Mouse (Mus musculus): ENCODE measurements around the gene Inka1. TPM values are rescaled to one million over a fixed set of nuclear protein-coding genes. Genes with fewer than 3 reads are reported as not detected.
"Not testable (repeated sequence)": the region's sequence is repeated elsewhere in the genome, so short reads cannot be mapped to it uniquely, and the experiment has no call there.

Inka1 gene
- polyA plus RNA-seq (2017; shearing (Covaris generic)): under 1 TPM; 0.33 to 0.51 TPM

DNA sequence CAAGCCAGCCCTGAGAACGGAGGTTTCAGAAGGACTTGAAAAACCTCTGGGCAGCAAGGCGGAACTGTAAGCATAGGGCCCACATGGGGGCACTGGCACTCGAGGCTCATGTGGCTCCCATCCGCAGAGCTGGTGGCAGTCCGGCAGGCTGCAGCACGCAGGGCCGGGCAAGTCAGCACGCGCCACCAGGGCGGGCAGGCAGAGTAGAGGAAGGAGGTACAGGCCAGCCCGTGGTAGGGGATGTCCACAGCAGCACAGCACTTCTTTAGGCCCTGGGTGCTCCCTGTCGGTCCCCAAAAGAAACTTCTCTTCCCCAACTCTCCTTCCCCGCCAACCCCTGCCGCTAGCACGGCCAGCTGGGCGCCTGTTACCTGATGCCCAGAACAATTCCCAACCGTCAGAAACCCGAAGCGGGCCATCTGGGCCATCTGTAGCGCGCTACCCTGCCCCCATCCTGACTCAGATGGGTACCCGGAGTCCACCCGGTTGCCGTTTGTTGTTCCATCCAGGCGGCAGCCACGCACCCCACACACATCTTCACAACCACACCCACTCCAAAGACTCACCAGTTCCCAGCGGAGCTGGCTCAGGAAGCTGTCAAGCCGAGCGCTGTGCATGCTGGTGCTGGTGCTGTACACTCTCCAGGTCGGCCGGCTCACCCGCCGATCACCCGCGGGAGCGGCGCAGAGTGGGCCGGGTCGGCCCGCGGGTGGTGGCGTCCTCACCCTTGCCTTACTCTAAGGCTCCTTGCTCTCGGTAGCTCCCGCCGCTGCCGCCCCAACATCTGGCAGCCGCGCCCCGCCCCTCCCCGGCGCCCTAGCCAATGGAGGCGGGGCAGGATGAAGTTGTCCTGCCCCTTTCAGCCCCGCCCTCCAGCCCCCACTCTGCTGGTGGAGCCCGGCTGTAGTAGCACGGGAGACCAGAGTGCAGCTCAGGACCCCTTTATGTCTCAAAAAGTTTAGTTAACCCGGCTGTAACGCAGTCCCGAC lies at the start of gene Inka1:
Gene Inka1, minus strand, starts transcription at position 749 of the 989 bp plus-strand sequence.
- peak; percentile 77 for ATAC-seq

GRCm38 (mm10) chr9:108032126-108032525 lies 46.4 kb upstream of the Inka1 start:
- ATAC-seq: no peak

- ATAC-seq: no peak
Measured at GRCm38 (mm10) chr9:108027867-108028266, 42.2 kb upstream of the Inka1 start.

- no peak for ATAC-seq
Measured at GRCm38 (mm10) chr9:108026584-108026983, 40.9 kb upstream of the Inka1 start.

DNA sequence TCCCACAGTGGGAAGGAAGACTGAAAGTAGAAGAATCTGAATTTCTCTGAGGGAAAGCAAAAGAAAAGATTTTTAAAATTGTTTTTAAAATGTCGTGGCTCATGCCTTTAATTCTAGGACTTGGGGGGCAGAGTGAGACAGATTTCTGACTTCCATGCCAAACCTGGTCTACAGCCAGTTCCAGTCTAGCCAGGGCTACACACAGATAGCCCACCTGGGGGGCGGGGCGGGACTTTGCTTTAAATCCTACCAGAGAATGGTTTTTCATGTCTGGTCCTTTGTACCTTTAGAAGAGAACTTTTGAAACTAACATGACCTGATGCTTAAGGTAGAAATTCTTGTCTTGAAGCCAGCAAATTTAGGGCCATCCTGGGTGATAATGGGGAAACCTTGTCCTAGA lies 37.5 kb upstream of the Inka1 start:
- no peak for ATAC-seq

DNA sequence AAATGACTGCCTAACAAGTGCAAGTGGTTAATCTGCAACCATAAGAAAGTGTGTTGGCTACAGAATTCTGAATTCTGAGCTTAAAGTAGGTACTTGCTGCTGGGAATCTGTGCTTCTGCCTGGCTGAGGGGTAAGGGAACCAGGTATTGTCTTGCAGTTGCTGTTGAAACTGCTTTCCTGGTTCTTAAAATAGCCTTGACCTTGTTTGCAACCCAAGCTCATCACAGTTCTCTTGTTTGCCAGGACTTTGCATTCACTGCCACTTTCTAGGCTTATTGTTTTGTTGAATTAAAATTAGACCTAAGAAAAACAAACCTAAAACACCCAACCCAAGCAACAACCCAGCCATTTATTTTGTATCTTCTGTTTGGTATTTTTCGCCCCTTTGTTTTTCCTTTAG lies 35.1 kb upstream of the Inka1 start:
- ATAC-seq: no peak

GRCm38 (mm10) chr9:108017127-108017526 lies 31.4 kb upstream of the Inka1 start:
- ATAC-seq: no peak

DNA sequence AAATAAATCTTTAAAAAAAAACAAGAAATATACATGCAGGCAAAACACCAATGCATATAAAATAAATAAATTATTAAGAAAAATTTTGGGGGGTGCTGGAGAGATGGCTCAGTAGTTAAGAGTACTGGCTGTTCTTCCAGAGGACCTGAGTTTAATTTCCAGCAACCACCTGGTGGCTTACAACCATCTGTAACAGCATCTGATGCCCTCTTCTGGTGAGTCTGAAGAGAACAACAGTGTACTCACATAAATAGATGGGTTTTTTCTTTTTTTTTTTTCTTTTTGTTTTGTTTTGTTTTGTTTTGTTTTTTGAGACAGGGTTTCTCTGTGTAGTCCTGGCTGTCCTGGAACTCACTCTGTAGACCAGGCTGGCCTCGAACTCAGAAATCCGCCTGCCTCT lies 27.9 kb upstream of the Inka1 start:
- ATAC-seq: not testable (repeated sequence)

- peak; percentile 69 for ATAC-seq
Measured at GRCm38 (mm10) chr9:108010385-108010784, 24.7 kb upstream of the Inka1 start.

DNA sequence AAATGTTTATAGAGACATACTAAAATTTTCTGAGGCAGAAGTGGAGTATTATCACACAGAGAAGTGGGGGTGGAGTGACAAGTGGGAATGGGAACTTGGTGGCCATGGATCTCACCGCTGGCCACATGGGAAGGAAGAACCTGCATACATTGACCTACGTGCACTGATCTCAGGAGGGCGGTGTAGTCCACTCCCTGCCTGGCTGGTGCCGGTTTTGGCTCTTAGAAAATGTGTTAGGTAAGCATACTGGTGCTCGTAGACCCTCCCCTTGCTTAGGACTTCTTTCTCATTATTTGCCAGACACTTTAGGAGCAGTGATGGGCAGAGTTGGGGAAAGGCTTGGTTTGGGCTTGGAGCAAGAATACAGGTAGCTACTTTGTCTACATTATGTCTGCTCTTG lies 22.4 kb upstream of the Inka1 start:
- no peak for ATAC-seq

DNA sequence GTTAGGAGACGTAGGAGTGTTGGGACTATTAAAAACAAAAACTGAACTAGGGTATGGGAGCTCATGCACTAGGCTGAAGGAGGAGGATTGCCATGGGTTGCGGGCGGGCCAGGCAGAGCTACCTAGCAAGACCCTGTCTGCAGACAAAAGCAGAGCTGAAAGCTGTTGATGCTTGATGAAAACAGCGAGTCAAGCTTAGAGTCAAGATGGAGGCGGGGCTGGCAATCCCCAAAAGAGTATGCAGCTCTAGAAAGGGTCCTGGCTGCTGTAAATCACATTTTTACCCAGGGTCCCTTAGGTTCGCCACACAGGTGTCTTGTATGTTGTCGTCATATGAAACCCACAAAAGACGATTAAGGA lies 17.8 kb upstream of the Inka1 start:
- ATAC-seq: no peak

DNA sequence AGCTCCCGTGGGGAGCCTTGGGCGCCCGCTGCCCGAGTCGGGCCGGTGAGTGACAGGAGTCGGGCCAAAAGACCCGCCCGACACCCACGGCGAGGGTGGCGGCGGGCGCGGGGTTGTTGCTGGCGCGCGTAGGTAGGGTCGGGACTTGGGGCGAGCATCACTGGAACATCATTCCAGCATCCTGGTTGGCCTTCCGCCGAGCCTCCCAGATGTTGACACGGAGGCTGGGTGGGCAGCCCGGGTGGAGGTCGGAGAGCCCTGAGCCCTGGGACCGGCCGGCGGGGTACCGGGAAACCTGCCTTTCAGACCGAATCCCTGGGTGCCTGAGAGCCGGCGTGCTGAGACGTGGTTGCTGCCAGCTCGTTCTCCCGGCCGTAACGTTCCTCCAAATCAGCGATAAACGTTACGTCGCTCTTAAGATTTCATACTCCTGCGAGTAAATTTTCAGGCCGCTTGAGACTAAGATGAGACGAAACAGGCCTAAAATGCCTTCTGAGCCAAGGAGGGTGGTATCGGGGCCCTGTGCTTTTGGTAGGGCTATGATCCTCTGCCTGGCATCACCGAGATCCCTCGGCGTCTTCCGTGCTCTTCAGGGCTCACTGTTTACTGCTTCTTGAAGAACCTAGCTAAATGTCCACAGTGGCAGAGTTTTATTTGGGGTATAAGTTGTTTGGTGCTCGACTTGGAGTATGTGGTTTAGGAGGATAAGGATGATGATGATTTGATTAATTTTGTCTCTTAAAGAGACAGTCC lies 17.3 kb upstream of the Inka1 start:
- ATAC-seq: peak; percentile 15

GRCm38 (mm10) chr9:108001922-108002770 lies 16.5 kb upstream of the Inka1 start, which contains the start of gene Ip6k1:
Gene Ip6k1 (plus strand): TSS chr9:108002501.
- peak; percentile 99 for ATAC-seq

DNA sequence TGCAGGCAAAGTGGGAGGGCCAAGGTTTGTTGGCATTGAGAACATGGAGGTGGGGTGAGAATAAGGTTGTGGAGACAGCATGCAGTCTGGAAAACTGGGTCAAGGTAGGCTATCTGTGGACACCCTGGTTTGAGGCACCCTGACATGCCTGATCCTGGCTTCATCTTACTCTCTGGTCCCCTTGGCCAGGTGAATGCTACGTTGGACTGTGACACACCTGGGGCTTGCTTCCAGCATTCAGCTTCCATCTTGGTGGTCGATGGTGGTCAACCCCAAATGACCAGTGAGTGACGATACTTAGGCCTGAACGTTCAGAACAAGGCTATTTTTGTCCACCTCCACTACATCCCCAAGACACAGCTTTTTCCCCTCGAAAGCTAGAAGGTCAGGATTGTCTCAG lies 10.4 kb upstream of the Inka1 start, which contains the start of gene Gm20662:
Gene Gm20662, plus strand, starts transcription at position 301 of the 400 bp plus-strand sequence.
- no peak for ATAC-seq

GRCm38 (mm10) chr9:107995513-107995912 lies 9.8 kb upstream of the Inka1 start:
- ATAC-seq: no peak

- ATAC-seq: no peak
Measured at GRCm38 (mm10) chr9:107994464-107994863, 8.8 kb upstream of the Inka1 start.

GRCm38 (mm10) chr9:107993013-107993412 lies 7.3 kb upstream of the Inka1 start:
- no peak for ATAC-seq

DNA sequence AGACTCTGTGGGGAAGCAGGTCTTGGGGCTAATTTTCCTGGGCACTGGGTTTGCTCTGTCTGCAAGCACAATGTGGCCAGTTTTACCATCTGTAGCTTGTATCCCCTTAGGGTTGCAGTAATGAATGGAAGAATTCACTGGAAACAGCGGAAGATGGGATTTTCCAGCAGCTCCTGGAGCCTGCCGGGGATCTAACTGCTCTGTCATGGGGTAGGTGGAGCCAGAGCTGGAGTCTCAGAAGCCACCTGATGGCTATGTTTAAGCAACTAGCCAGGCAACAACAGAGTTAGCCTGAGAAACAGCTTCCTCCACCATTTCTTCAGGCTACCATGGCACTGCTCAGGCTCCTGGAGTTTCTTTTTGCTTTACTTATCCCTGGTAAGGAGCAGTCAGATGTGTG lies 6.5 kb upstream of the Inka1 start, which contains the start of gene Cdhr4:
Gene Cdhr4, plus strand, starts transcription at position 301 of the 400 bp plus-strand sequence.
- no peak for ATAC-seq

DNA sequence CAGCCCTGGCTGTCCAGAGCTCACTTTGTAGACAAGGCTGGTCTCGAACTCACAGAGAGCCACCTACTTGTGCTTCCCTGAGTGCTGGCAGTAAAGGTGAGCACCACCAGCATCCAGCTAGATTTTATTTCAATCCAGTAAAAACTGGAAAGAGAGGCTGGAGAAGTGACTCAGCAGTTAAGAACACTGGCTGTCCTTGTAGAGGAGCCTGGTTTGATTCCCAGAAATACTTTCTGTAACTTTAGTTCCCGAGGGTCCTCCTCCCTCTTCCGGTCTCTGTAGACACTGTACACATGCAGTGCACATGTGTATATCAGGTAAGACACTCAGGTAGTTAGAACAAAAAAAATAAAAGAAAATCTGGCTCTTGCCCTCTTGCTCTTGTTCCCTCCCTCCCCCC lies 2.3 kb upstream of the Inka1 start:
- no peak for ATAC-seq

DNA sequence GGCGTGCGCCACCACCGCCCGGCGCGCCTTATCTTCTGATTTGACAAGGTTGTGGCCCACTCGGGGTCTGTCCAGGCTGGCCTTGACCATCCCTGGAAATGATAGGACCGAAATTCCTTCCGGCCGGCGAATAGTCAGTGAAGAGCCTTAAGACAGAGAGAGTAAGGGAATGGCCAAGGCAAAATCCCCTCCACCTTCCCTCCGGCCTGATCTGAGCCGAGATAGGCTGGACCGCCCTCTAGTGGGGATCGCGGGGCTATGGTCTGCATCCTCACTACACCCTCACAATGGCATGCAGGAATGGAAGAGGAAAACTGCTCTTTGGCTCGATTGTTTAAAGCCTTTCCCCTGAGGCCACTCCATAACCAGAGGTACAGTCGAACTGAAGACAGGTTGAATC lies 697 bp upstream of the Inka1 start:
- ATAC-seq: peak; percentile 32

DNA sequence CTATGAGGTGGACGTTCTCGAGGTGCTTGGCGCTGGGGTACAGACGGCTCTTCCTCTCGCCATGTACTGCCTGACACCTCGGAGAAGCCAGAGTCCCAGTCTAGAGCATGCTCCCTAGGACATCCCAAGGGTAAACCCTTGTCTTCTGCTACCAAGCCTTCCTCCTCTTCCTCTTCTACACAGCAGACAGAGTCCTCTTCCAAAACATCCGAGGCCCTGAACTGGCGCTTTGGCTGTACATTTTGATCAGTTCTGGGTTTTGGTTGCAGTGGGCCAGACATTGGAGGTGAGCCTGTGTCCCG lies 974 bp downstream of the Inka1 start:
- ATAC-seq: no peak

DNA sequence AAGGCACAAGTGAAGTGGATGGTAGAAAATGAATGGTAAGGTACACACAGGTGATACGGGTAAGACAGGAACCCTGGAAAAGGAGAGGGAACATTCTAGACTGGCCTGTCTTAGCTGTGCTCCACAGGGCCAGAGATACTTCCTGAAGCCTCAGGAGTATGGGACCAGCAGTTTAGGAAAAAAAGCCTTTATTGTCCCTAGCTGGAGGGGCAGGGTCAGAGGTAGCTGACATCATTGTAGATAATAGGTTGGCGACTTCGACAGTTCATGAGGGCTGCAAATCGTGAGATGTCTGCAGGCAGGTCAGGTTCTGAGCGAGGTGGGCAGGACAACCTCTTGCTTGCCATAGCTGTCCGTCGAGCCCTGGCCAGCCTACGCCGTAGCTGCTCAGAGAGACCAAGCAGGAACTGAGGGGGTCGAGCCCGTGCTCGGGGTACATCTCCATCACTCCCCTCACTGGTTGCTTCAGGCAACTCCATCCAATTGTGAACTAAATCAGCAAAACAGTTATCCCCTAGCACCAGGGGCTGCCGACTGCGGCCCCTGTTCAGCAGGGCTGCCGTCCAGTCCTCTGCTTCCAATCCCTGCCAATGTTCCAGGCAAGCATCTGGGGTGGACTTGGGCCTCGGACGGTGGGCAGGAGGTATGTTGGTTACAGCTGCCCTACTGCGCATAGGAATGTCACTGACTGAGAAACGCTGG lies 1.5 kb downstream of the Inka1 start:
- ATAC-seq: no peak
